ENCODE assay signal across 8 mouse cellular contexts in genomic region chr5:117119777-117120488, GRCm38 (mm10). TPM values are rescaled to one million over a fixed set of nuclear protein-coding genes. Genes with fewer than 3 reads are reported as not detected.
A peak's percentile ranks its signal among the peaks of the same experiment; 100 is the strongest.
DNase-seq lines count a peak whose midpoint lies in the region; ATAC-seq lines count a peak whose summit lies in the region.

Taok3 (plus strand) TSS chr5:117120129.

- H3K4me3 ChIP-seq in hindbrain, embryonic 11.5 days (ENCODE audit: low read depth, low read length), result peak within 1 kb of the TSS; percentile 76

- peaks cover 5% of the 10 kb centered on the region for H3K4me1 ChIP-seq in hindbrain, embryonic 11.5 days (replicated peaks; ENCODE audit: control insufficient read depth, insufficient read depth, low read length)

- no peak within 1 kb of the TSS for H3K27ac ChIP-seq in hindbrain, embryonic 11.5 days (ENCODE audit: low read depth, low read length)

- peak; percentile 99 for DNase-seq in Muller cell, postnatal 12 days (ENCODE audit: inconsistent ontology term)
- peak; percentile 99 for DNase-seq in cerebellum, adult 9-11 months
- peak; percentile 96 to 100 for DNase-seq in frontal cortex, adult 2 months (ENCODE audit: extremely low spot score in 1 of 2, low spot score in 1 of 2)
- DNase-seq in hindbrain, embryonic 11.5 days (ENCODE audit: low spot score), result peak; percentile 99
- DNase-seq in layer of hippocampus, postnatal 10 days (ENCODE audit: low spot score in 2 of 2), result peak; percentile 99
- peak; percentile 100 for DNase-seq in lung, postnatal 10 days
- peak; percentile 99 for DNase-seq in ovary, postnatal 36 days (ENCODE audit: low spot score)
- peak; percentile 98 for DNase-seq in thymus, postnatal 25 days

- no peaks in the 10 kb centered on the region for H3K9me3 ChIP-seq in hindbrain, embryonic 11.5 days (ENCODE audit: control insufficient read depth, low read length)

- ATAC-seq in hindbrain, embryonic 11.5 days (ENCODE audit: low FRiP score), result peak; percentile 85

- H3K9ac ChIP-seq in hindbrain, embryonic 11.5 days (ENCODE audit: low read depth, low read length), result peak within 1 kb of the TSS; percentile 48

- WGBS in hindbrain, embryonic 11.5 days, result under 1% methylated on average over 69 of the region's 74 CpGs

- no peaks in the 10 kb centered on the region for H3K36me3 ChIP-seq in hindbrain, embryonic 11.5 days (ENCODE audit: control insufficient read depth, insufficient read depth, low read length)

- H3K27me3 ChIP-seq in hindbrain, embryonic 11.5 days (ENCODE audit: control insufficient read depth, insufficient read depth, low read length), result peaks cover 7% of the 10 kb centered on the region; the same call in 1 of the 2 replicates

- peak within 1 kb of the TSS; percentile 85 for H3K4me2 ChIP-seq in hindbrain, embryonic 11.5 days (replicated peaks; ENCODE audit: low read depth, low read length)

RNA-seq across cellular contexts. Expression of gene Taok3, which starts in this region (rescaled TPM):
- polyA plus RNA-seq in frontal cortex, adult 2 months (2012; rRNA removed), result 43.8 and 48.2 TPM in 2 replicates
- 21.7 and 26.1 TPM in 2 replicates for polyA plus RNA-seq in hindbrain, embryonic 11.5 days (2014; fragmentation: Nextera tagmentation; extraction: Ambion mirVana)
- 10 to 100 TPM; 66.3 to 68.3 TPM for total RNA-seq in layer of hippocampus, postnatal 10 days (2021)
